Mouse (Mus musculus) ES-E14 (cell line): ENCODE measurements at regions not wholly inside any gene's neighbourhood (a gene's known extent, or its start where the extent isn't known, plus 50 kb on each side); places are given as distances from the start of the nearest gene placed in this dataset.

ENCODE experiments used
- DNase-seq: peaks from one replicate; pipeline ENCODE4 v3.0.0-alpha.2; 2013; ENCODE audit warnings: low read depth, low spot score
- H3K27ac ChIP-seq: 2 replicates; pipeline ENCODE4 v1.5.1; 2012; ENCODE audit warnings: low read depth, mild to moderate bottlenecking, low read length, moderate library complexity, mixed read lengths; ENCODE audit not compliant: poor library complexity, insufficient read depth, severe bottlenecking
- H3K36me3 ChIP-seq: 2 replicates; pipeline ENCODE4 v1.6.1; 2012; ENCODE audit warnings: mild to moderate bottlenecking, low read length, moderate library complexity, mixed read lengths; ENCODE audit not compliant: control insufficient read depth, poor library complexity, insufficient read depth, severe bottlenecking
- H3K4me1 ChIP-seq, 2 experiments: fragments of 150-350 bp in 1 of 2; sonication (generic) in 1 of 2; 2 replicates each; pipeline ENCODE4 v1.6.1; 2012; ENCODE audit warnings: low read length in 2 of 2, mild to moderate bottlenecking in 1 of 2, mixed read lengths in 1 of 2; ENCODE audit not compliant: control insufficient read depth in 2 of 2, insufficient read depth in 2 of 2, poor library complexity in 1 of 2
- H3K4me3 ChIP-seq, 2 experiments: fragments of 150-350 bp in 1 of 2; sonication (generic) in 1 of 2; 2 replicates each; pipeline ENCODE4 v1.5.1; 2012; ENCODE audit warnings: low read length in 2 of 2, low read depth in 1 of 2, mild to moderate bottlenecking in 1 of 2, mixed read lengths in 1 of 2; ENCODE audit not compliant: insufficient read depth in 1 of 2, poor library complexity in 1 of 2, severe bottlenecking in 1 of 2
- H3K9ac ChIP-seq: 2 replicates; pipeline ENCODE4 v1.6.1; 2012; ENCODE audit warnings: low read depth, mild to moderate bottlenecking, low read length, mixed read lengths; ENCODE audit not compliant: poor library complexity, insufficient read depth, severe bottlenecking
- H3K9me3 ChIP-seq: fragments of 150-350 bp; sonication (generic); 2 replicates; pipeline ENCODE4 v1.6.1; 2012; ENCODE audit warnings: low read depth, mild to moderate bottlenecking, low read length; ENCODE audit not compliant: control insufficient read depth, insufficient read depth
- CHD2 ChIP-seq: IDR thresholded peaks from 2 replicates; pipeline ENCODE4 v1.6.1; 2014; ENCODE audit warnings: mild to moderate bottlenecking, low read depth, low read length, inconsistent platforms
- HCFC1 ChIP-seq: IDR thresholded peaks from 2 replicates; pipeline ENCODE4 v1.6.1; 2012; ENCODE audit warnings: low read length, inconsistent platforms, borderline replicate concordance; ENCODE audit not compliant: insufficient read depth
- MAFK ChIP-seq: IDR thresholded peaks from 2 replicates; pipeline ENCODE4 v1.6.1; 2014; ENCODE audit warnings: mild to moderate bottlenecking, low read depth, low read length, inconsistent platforms; ENCODE audit not compliant: insufficient read depth
- ZC3H11A ChIP-seq: IDR thresholded peaks from 2 replicates; pipeline ENCODE4 v1.6.1; 2012; ENCODE audit warnings: low read depth, mild to moderate bottlenecking, inconsistent platforms, low read length, borderline replicate concordance
- ZNF384 ChIP-seq: IDR thresholded peaks from 2 replicates; pipeline ENCODE4 v1.6.1; 2012; ENCODE audit warnings: low read depth, low read length, inconsistent platforms
- in situ Hi-C, 2 experiments: fragments of 600-800 bp; cut with MboI; formaldehyde crosslinking; loops; one replicate each; pipeline ENCODE4 v1.15.1; 2025; ENCODE audit warnings: low sequenced_read_pairs in 2 of 2, inconsistent platforms in 1 of 2; ENCODE audit not compliant: unreplicated experiment in 2 of 2

DNA sequence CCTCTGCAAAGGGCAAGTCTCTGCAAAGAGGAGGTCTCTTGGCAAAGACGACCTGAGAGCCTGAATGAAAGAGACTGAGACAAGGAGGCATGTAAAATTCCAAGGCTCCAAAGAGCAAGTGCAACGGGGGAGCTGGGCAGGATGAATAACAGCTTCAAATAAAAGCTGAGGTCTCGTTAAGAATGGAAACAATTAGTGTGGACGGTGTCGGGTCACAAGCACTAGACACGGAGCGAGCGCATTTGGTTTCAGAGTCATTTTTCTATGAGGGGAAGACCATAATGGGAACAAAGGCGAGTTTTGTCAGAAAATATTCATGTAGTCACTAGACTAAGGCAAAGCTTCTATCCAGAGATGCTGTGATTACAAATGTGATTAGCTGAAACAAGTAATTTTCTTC lies 178.8 kb downstream of the Adamts15 start:
- TF ChIP-seq MAFK = no peak
- no peak for TF ChIP-seq ZNF384
- no peak for TF ChIP-seq CHD2
- no peak for TF ChIP-seq ZC3H11A
- TF ChIP-seq HCFC1 = no peak
- Histone ChIP-seq H3K36me3 (no peaks in the 10 kb centered on the region), H3K4me1 (no peaks in the 10 kb centered on the region), H3K27ac (no peak overlapping the region), H3K9ac (no peak overlapping the region), H3K4me3 (no peak overlapping the region), H3K9me3 (no peaks in the 10 kb centered on the region)
- no peak for DNase-seq
- in situ Hi-C loops = no loop called here

DNA sequence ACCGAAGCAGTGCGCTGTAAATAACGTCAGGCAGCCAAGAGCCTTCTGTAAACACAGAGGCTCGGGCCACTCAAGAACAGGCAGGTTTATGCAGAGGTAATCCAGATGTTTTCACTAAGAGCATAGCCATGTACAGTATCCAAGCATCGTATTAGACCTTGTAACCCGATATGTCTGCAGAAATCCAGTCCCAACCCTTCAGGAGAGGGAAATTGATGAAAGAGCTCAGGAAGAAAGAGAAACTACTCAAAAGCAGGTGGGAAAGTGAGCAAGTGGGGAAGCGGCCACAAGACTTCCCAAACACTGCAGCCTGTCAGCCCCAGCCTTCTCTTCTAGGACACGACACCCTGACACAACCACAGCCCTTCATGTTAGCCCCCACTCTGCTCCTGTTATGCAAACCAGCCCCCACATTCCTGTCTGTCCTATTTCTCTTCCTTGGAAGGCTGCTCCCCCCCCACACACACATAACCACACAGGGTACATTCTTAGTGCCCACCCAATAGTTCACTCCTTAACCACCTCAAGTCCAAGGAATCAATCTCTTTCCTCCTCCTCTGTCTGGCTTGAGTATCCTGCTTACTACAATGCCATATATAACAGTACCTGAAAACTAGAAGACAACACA lies 179.7 kb downstream of the Adamts15 start:
- no peaks in the 10 kb centered on the region for H3K9me3 ChIP-seq
- no peak overlapping the region for H3K27ac ChIP-seq
- no peak for TF ChIP-seq ZC3H11A
- no peak for TF ChIP-seq MAFK
- no peak for TF ChIP-seq HCFC1
- no peak for TF ChIP-seq CHD2
- TF ChIP-seq ZNF384 = no peak
- in situ Hi-C loops = no loop called here
- H3K4me3 ChIP-seq = no peak overlapping the region
- no peaks in the 10 kb centered on the region for H3K4me1 ChIP-seq
- no peaks in the 10 kb centered on the region for H3K36me3 ChIP-seq
- no peak overlapping the region for H3K9ac ChIP-seq
- DNase-seq = no peak

DNA sequence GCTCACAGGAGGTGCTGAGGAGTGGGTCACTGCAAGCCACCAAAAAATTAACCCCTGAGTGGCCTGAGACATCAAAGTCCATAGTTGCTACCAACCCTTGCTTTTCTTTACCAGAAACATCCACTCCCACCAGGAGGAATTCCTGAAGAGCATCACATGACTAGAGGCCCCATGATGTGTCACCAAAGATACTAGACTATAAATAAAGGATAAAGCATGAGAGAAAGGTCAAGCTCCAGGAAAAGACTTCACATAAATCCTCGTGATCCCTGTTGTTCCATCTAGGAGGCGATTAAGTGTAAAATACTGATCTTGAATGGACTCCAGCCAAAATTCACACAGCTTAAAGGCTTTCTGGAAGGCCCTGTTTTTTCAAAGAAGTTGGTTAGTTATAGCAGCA lies 190.6 kb downstream of the Adamts15 start:
- in situ Hi-C loops = no loop called here
- TF ChIP-seq HCFC1 = no peak
- TF ChIP-seq ZNF384 = no peak
- TF ChIP-seq CHD2 = no peak
- TF ChIP-seq ZC3H11A = no peak
- TF ChIP-seq MAFK = no peak

DNA sequence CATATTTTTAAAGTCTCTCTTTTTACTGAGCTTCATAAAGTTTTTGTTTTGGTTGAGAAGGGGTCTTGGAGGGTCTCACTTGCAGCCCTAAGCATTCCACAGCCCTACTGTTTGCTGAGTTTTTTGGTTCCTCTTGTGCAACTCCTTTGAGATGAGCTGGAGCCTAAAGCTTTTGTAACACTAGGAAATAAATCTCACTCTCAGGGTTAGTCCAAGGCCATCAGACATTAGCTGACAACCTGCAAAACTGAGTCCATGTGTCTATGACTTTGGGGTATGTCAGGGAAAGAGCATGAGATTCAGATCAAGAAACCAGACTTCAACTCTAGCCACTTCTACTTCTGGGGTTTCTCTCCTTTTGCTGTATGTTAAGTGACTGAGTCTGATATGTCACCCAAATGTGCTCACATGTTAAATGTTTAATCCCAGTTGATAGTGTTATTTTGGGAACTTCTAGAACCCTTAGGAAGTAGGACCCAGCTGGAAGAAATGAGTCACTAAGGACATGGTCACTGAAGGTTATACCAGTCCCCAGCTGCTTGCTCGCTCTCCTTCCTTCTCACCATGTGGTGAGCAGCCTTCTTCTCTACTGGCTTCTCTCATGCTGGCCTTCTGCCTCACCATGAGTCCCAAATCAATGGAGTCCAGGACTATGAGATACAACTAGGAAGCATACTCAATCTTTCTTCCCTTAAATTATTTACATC lies 198.7 kb downstream of the Adamts15 start:
- no peaks in the 10 kb centered on the region for H3K9me3 ChIP-seq
- no peaks in the 10 kb centered on the region for H3K4me1 ChIP-seq
- H3K36me3 ChIP-seq = no peaks in the 10 kb centered on the region
- in situ Hi-C loops = loop anchor here in 1 of 2 experiments (25.0 kb wide), 1 partner anchor 364 kb away; no protein-coding TSS in a partner anchor
- no peak overlapping the region for H3K27ac ChIP-seq
- H3K9ac ChIP-seq = no peak overlapping the region
- TF ChIP-seq CHD2 (no peak), HCFC1 (no peak), ZC3H11A (no peak), ZNF384 (no peak), MAFK (no peak)
- no peak for DNase-seq
- no peak overlapping the region for H3K4me3 ChIP-seq

More for the DNA sequence above, 190.6 kb downstream of the Adamts15 start:
- H3K27ac ChIP-seq = no peak overlapping the region
- no peaks in the 10 kb centered on the region for H3K36me3 ChIP-seq
- H3K4me3 ChIP-seq = no peak overlapping the region
- DNase-seq = no peak
- H3K9ac ChIP-seq = no peak overlapping the region
- H3K4me1 ChIP-seq = no peaks in the 10 kb centered on the region
- H3K9me3 ChIP-seq = no peaks in the 10 kb centered on the region
